In the genomic region with DNA sequence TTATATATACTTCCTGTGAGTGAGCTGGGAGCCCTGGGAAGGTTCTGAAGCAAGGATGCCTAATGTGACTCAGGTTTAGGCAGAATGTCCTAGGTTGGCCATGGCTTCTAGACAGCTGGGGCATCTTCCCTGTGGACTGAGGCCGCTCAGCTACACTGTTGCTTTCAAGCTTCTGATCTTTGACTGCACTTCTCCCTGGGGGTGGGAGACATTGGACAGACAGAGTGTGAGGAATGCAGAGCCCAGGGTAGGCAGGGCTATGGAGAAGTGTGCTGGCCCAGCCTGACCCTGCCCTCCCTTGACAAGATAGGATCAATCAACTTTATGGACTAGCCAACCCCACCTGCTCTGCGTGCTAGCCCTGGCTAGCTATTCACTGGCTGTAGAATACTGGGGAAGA, we compare ENCODE assay signal across 28 mouse cellular contexts. TPM values are rescaled to one million over a fixed set of nuclear protein-coding genes. Genes with fewer than 3 reads are reported as not detected.
DNase-seq lines count a peak whose midpoint lies in the region; ATAC-seq lines count a peak whose summit lies in the region.
"Had no signal": no experiment of that assay in that cellular context is flagged by ENCODE, and none has a peak within 500 bp of the region (broad histone marks: within the 10 kb centered on the region; RNA-seq: fewer than 3 reads in every experiment).

No protein-coding gene starts in this region.

- peaks cover 10% of the 10 kb centered on the region; the same call in 1 of the 2 replicates for H3K27me3 ChIP-seq in hindbrain, embryonic 11.5 days (ENCODE audit: control insufficient read depth, insufficient read depth, low read length)
- 0 out of 2 replicates have a peak, but pooled peaks cover 7% of the 10 kb centered on the region for H3K27me3 ChIP-seq in hindbrain, embryonic 16.5 days (replicated peaks; ENCODE audit: control insufficient read depth, insufficient read depth, low read length)
- H3K27me3 ChIP-seq in neural tube, embryonic 15.5 days (replicated peaks): peaks cover 25% of the 10 kb centered on the region

- H3K27ac ChIP-seq in hindbrain, embryonic 11.5 days (ENCODE audit: low read depth, low read length): no peak overlapping the region
- no peak overlapping the region for H3K27ac ChIP-seq in hindbrain, embryonic 16.5 days (ENCODE audit: low read depth, low read length)
- H3K27ac ChIP-seq in neural tube, embryonic 15.5 days (replicated peaks): no peak overlapping the region
- H3K27ac ChIP-seq: embryonic facial prominence, embryonic 12.5 days; intestine, embryonic 15.5 days; liver, embryonic 14.5 days had no signal

- DNase-seq in cerebellum, adult 9-11 months: peak; percentile 13
- DNase-seq in cerebellum, postnatal 4 days (ENCODE audit: low spot score in 2 of 2): no peak
- no peak for DNase-seq in hindbrain, embryonic 11.5 days (ENCODE audit: low spot score)
- DNase-seq in kidney, postnatal 25 days: peak; percentile 29 to 72
- DNase-seq in kidney, adult 8-10 months: no peak
- DNase-seq in neural tube, embryonic 10.5 days (ENCODE audit: extremely low spot score, low spot score): no peak
- DNase-seq: adrenal gland, adult 8-10 months; embryo, embryonic 11 days; gastrocnemius, postnatal 36 days; heart, postnatal 4 days; layer of hippocampus, adult 9-11 months; lung, embryonic 14.5 days; lung, postnatal 14 days; thymus, adult 2 months; thymus, postnatal 36 days had no signal

- H3K36me3 ChIP-seq in hindbrain, embryonic 11.5 days (ENCODE audit: control insufficient read depth, insufficient read depth, low read length): no peaks in the 10 kb centered on the region
- no peaks in the 10 kb centered on the region for H3K36me3 ChIP-seq in hindbrain, embryonic 16.5 days (ENCODE audit: control insufficient read depth, insufficient read depth, low read length)
- no peaks in the 10 kb centered on the region for H3K36me3 ChIP-seq in neural tube, embryonic 15.5 days
- H3K36me3 ChIP-seq: embryonic facial prominence, embryonic 12.5 days; G1E; heart, embryonic 12.5 days; hindbrain, embryonic 15.5 days; intestine, embryonic 15.5 days; midbrain, embryonic 10.5 days; neural tube, embryonic 13.5 days had no signal

- no peak overlapping the region for H3K9ac ChIP-seq in hindbrain, embryonic 11.5 days (ENCODE audit: low read depth, low read length)
- no peak overlapping the region for H3K9ac ChIP-seq in hindbrain, embryonic 16.5 days (ENCODE audit: low read depth, low read length)
- H3K9ac ChIP-seq in neural tube, embryonic 15.5 days (replicated peaks): no peak overlapping the region
- H3K9ac ChIP-seq: hindbrain, embryonic 15.5 days; intestine, embryonic 15.5 days; liver, embryonic 14.5 days; lung, embryonic 14.5 days had no signal

- no peak overlapping the region for H3K4me3 ChIP-seq in hindbrain, embryonic 11.5 days (ENCODE audit: low read depth, low read length)
- H3K4me3 ChIP-seq in hindbrain, embryonic 16.5 days (ENCODE audit: low read length): no peak overlapping the region
- H3K4me3 ChIP-seq in neural tube, embryonic 15.5 days (replicated peaks): no peak overlapping the region
- H3K4me3 ChIP-seq: myocyte had no signal

- ATAC-seq in hindbrain, embryonic 11.5 days (ENCODE audit: low FRiP score): no peak
- no peak for ATAC-seq in hindbrain, embryonic 16.5 days
- ATAC-seq in neural tube, embryonic 15.5 days (ENCODE audit: low FRiP score): no peak
- ATAC-seq: forebrain, embryonic 16.5 days; intestine, embryonic 15.5 days had no signal

- peaks cover 8% of the 10 kb centered on the region; the same call in 1 of the 2 replicates for H3K4me1 ChIP-seq in hindbrain, embryonic 11.5 days (replicated peaks; ENCODE audit: control insufficient read depth, insufficient read depth, low read length)
- H3K4me1 ChIP-seq in hindbrain, embryonic 16.5 days (ENCODE audit: control insufficient read depth, insufficient read depth, low read depth, low read length): peaks cover 11% of the 10 kb centered on the region
- peaks cover 27% of the 10 kb centered on the region for H3K4me1 ChIP-seq in neural tube, embryonic 15.5 days

- 0 out of 2 replicates have a peak overlapping the region, but pooled peaks have one; percentile 100 for H3K4me2 ChIP-seq in hindbrain, embryonic 11.5 days (replicated peaks; ENCODE audit: low read depth, low read length)
- no peak overlapping the region for H3K4me2 ChIP-seq in hindbrain, embryonic 16.5 days (ENCODE audit: low read length)
- H3K4me2 ChIP-seq in neural tube, embryonic 15.5 days: peak overlapping the region; percentile 100

- no peaks in the 10 kb centered on the region for H3K9me3 ChIP-seq in hindbrain, embryonic 11.5 days (ENCODE audit: control insufficient read depth, low read length)
- no peaks in the 10 kb centered on the region for H3K9me3 ChIP-seq in hindbrain, embryonic 16.5 days (ENCODE audit: control insufficient read depth, low read length)
- H3K9me3 ChIP-seq in neural tube, embryonic 15.5 days (replicated peaks): no peaks in the 10 kb centered on the region
- H3K9me3 ChIP-seq: embryonic facial prominence, embryonic 12.5 days; heart, embryonic 12.5 days; hindbrain, embryonic 15.5 days; intestine, embryonic 15.5 days; midbrain, embryonic 10.5 days; neural tube, embryonic 13.5 days had no signal

- WGBS in hindbrain, embryonic 11.5 days: 42% methylated on average over 2 of the region's 2 CpGs
- 51% methylated on average over 2 of the region's 2 CpGs for WGBS in hindbrain, embryonic 16.5 days
- 36% methylated on average over 2 of the region's 2 CpGs for WGBS in neural tube, embryonic 15.5 days

RNA-seq across cellular contexts. Expression of a gene that starts 1.2 kb away (rescaled TPM):
- polyA plus RNA-seq in hindbrain, embryonic 11.5 days (2014; fragmentation: Nextera tagmentation; extraction: Ambion mirVana): 1.9 and 3.6 TPM in 2 replicates
- polyA plus RNA-seq in hindbrain, embryonic 16.5 days (2015; fragmentation: Nextera tagmentation; extraction: Ambion mirVana): 20.9 and 25.1 TPM in 2 replicates
- polyA plus RNA-seq in neural tube, embryonic 15.5 days (2015; fragmentation: Nextera tagmentation; extraction: Ambion mirVana): 16.9 and 18.5 TPM in 2 replicates
- polyA plus RNA-seq: C2C12, G1E had no signal

RNA-seq across cellular contexts. Expression of a gene that starts 25.0 kb away (rescaled TPM):
- polyA plus RNA-seq in hindbrain, embryonic 11.5 days (2014; fragmentation: Nextera tagmentation; extraction: Ambion mirVana): 2.2 TPM in 2 replicates
- 89.0 and 101 TPM in 2 replicates for polyA plus RNA-seq in hindbrain, embryonic 16.5 days (2015; fragmentation: Nextera tagmentation; extraction: Ambion mirVana)
- polyA plus RNA-seq in neural tube, embryonic 15.5 days (2015; fragmentation: Nextera tagmentation; extraction: Ambion mirVana): 60.1 and 68.2 TPM in 2 replicates
- polyA plus RNA-seq: G1E had no signal

RNA-seq across cellular contexts. Expression of a gene that starts 32.6 kb away (rescaled TPM):
- 1.2 and 1.5 TPM in 2 replicates for polyA plus RNA-seq in hindbrain, embryonic 11.5 days (2014; fragmentation: Nextera tagmentation; extraction: Ambion mirVana)
- polyA plus RNA-seq in hindbrain, embryonic 16.5 days (2015; fragmentation: Nextera tagmentation; extraction: Ambion mirVana): 7.5 and 10.3 TPM in 2 replicates
- polyA plus RNA-seq in neural tube, embryonic 15.5 days (2015; fragmentation: Nextera tagmentation; extraction: Ambion mirVana): 7.5 and 7.7 TPM in 2 replicates
- polyA plus RNA-seq: G1E had no signal

Comparison
In these comparisons a context has a peak if more than half of its experiments do, and no peak if none do; other contexts are left out.
1. DNase-seq: peak in cerebellum, adult 9-11 months (single experiment) and kidney, postnatal 25 days (2 of 2); none in cerebellum, postnatal 4 days (0 of 2), hindbrain, embryonic 11.5 days (single experiment), kidney, adult 8-10 months (0 of 2) and neural tube, embryonic 10.5 days (single experiment).
2. RNA of a gene that starts 25.0 kb away (polyA plus RNA-seq): 89.0 to 101 TPM in hindbrain, embryonic 16.5 days and 60.1 to 68.2 TPM in neural tube, embryonic 15.5 days; 2.2 TPM in hindbrain, embryonic 11.5 days; every median in the first group is over 10 times any median in the second.